Mouse (Mus musculus) intestine, embryonic 14.5 days (tissue): ENCODE data around the gene Rergl. TPM values are rescaled to one million over a fixed set of nuclear protein-coding genes. Genes with fewer than 3 reads are reported as not detected.

Experiments
- ATAC-seq: fragments of 200-750 bp; cut with Nextera tagmentation; replicated peaks from 2 replicates; pipeline ENCODE4 v1.8.0; 2017; ENCODE audit warnings: low read depth, moderate number of reproducible peaks, moderate TSS enrichment, moderate library complexity; ENCODE audit not compliant: low FRiP score, low TSS enrichment
- DNase-seq: peaks from one replicate; pipeline ENCODE4 v3.0.0-alpha.2; 2018; ENCODE audit warnings: low spot score
- H3K27ac ChIP-seq: fragments of 300-500 bp; sonication (generic); 2 replicates; pipeline ENCODE4 v1.5.1; 2014; ENCODE audit warnings: low read depth, mild to moderate bottlenecking, control low read depth
- H3K27me3 ChIP-seq: fragments of 300-500 bp; sonication (generic); replicated peaks from 2 replicates; pipeline ENCODE4 v1.6.1; 2014; ENCODE audit warnings: low read length, control low read depth; ENCODE audit not compliant: control insufficient read depth, insufficient read depth
- H3K36me3 ChIP-seq: fragments of 300-500 bp; sonication (generic); 2 replicates; pipeline ENCODE4 v1.6.1; 2014; ENCODE audit warnings: low read length, control low read depth; ENCODE audit not compliant: control insufficient read depth, insufficient read depth
- H3K4me1 ChIP-seq: fragments of 300-500 bp; sonication (generic); replicated peaks from 2 replicates; pipeline ENCODE4 v1.6.1; 2014; ENCODE audit warnings: low read length, control low read depth, mixed read lengths; ENCODE audit not compliant: control insufficient read depth, insufficient read depth
- H3K4me2 ChIP-seq: fragments of 300-500 bp; sonication (generic); 2 replicates; pipeline ENCODE4 v1.6.1; 2014; ENCODE audit warnings: low read length
- H3K4me3 ChIP-seq: fragments of 300-500 bp; sonication (generic); 2 replicates; pipeline ENCODE4 v1.5.1; 2014; ENCODE audit warnings: low read depth, low read length, control low read depth, mixed read lengths
- H3K9ac ChIP-seq: fragments of 300-500 bp; sonication (generic); 2 replicates; pipeline ENCODE4 v1.6.1; 2014; ENCODE audit warnings: mild to moderate bottlenecking, low read length
- H3K9me3 ChIP-seq: fragments of 300-500 bp; sonication (generic); 2 replicates; pipeline ENCODE4 v1.6.1; 2016; ENCODE audit warnings: low read length, control low read depth; ENCODE audit not compliant: control insufficient read depth
- WGBS: fragments of 180-500 bp; shearing (Covaris S2); extraction: QIAGEN DNeasy Blood & Tissue Kit; methylation state at CpG from one replicate; pipeline ENCODE4 v1.1.7; 2014; 5-methylcytosine and 5-hydroxymethylcytosine counted together
- polyA plus RNA-seq: library from polyadenylated mRNA; unstranded; fragments of >200 nt; fragmentation: Nextera tagmentation; extraction: Ambion mirVana; gene quantifications from 2 replicates; pipeline ENCODE4 v1.2.1, GENCODE M21; 2014

Rergl gene
- polyA plus RNA-seq, 1 experiment from 2014 or later = 0.64 TPM

DNA sequence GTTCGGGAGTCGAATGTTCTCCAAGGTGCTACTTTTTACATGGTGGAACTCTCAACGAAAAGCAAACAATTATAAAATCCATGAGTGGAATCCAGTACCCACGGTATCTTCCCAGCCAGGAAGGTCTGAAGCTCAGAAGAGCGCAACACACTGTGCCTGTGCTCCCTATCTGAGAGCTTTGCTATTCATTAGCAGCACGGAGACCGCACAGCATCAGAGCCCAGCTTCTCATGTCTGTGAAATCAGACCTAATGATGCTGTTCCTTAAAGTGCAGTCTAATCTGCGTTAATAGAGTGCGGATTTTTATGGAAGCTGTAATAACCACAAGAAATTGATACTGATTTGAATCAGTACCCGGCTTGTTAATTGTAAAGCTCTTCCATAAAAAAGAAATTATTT is 41.3 kb downstream of the Rergl start:
- no peak overlapping the region for H3K27ac ChIP-seq

DNA sequence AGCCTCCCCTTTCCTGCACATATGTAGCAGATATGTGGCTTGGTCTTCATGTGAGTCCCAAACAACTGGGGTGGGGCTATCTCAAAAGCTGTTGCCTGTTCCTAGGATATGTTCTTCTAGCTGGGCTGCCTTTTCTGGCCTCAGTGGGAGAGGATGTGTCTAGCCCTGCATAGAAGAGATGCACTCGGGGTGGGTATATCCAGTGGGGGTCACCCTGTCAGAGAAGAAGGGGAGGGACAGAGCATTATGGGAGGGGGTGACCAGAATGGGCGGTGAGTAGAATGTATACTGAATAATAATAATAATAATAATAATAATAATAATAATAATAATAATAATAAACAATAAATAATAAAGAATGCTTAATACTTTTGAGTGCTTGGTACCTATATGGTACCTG is 57.8 kb downstream of the Rergl start:
- H3K4me1 ChIP-seq = no peaks in the 10 kb centered on the region
- no peak overlapping the region for H3K4me3 ChIP-seq
- H3K36me3 ChIP-seq = no peaks in the 10 kb centered on the region
- H3K4me2 ChIP-seq = no peak overlapping the region
- H3K27me3 ChIP-seq = no peaks in the 10 kb centered on the region
- H3K27ac ChIP-seq = no peak overlapping the region
- no peaks in the 10 kb centered on the region for H3K9me3 ChIP-seq
- no peak for ATAC-seq
- H3K9ac ChIP-seq = no peak overlapping the region
- 83% methylated on average over 2 of the region's 2 CpGs for WGBS
- no peak for DNase-seq

More for the DNA sequence above, 41.3 kb downstream of the Rergl start:
- no peaks in the 10 kb centered on the region for H3K9me3 ChIP-seq
- no peak overlapping the region for H3K9ac ChIP-seq
- H3K36me3 ChIP-seq = no peaks in the 10 kb centered on the region
- H3K27me3 ChIP-seq = no peaks in the 10 kb centered on the region
- 87% methylated on average over 10 of the region's 10 CpGs for WGBS
- ATAC-seq (no peak), DNase-seq (no peak)
- H3K4me2 ChIP-seq = no peak overlapping the region
- no peaks in the 10 kb centered on the region for H3K4me1 ChIP-seq
- no peak overlapping the region for H3K4me3 ChIP-seq

Other genes starting within 250 kb of the Rergl start
- 0.68 and 0.94 TPM in 2 replicates for gene Pik3c2g, start 85.2 kb upstream of the Rergl start, polyA plus RNA-seq